Mouse (Mus musculus): ENCODE measurements around the gene Tmem221.

DNA sequence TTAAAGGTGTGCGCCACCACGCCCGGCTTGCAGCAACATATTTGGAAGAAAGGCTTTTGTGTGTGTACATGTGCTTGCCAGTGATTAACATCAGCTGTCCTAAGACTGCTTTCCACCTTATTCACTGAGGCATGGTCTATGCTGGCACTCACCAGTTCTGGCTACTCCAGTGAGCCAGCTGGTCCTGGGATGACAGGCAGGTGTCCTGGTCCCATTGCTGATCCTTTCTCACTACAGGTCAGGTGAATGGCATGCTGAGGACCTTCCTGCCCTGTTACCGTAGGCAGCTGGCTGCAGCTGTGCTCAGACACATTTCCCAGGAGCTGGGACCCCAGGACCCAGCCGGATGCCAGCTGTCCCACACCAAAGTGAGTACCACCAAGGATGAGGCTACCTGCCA, 40.2 kb upstream of the Tmem221 start:
- no peak for TF ChIP-seq EP300 (optimal IDR thresholded peaks at IDR 0.05)
- TF ChIP-seq CTCF (IDR thresholded peaks at IDR 0.05; ENCODE audit: low read depth): no peak

Measured in stomach, postnatal 0 days (tissue).